Mouse (Mus musculus) right cerebral cortex, postnatal 14 days (tissue): ENCODE measurements around the gene Slf2.

Source experiments
- DNase-seq: peaks from one replicate; pipeline ENCODE4 v3.0.0; 2022

The Slf2 gene

DNA sequence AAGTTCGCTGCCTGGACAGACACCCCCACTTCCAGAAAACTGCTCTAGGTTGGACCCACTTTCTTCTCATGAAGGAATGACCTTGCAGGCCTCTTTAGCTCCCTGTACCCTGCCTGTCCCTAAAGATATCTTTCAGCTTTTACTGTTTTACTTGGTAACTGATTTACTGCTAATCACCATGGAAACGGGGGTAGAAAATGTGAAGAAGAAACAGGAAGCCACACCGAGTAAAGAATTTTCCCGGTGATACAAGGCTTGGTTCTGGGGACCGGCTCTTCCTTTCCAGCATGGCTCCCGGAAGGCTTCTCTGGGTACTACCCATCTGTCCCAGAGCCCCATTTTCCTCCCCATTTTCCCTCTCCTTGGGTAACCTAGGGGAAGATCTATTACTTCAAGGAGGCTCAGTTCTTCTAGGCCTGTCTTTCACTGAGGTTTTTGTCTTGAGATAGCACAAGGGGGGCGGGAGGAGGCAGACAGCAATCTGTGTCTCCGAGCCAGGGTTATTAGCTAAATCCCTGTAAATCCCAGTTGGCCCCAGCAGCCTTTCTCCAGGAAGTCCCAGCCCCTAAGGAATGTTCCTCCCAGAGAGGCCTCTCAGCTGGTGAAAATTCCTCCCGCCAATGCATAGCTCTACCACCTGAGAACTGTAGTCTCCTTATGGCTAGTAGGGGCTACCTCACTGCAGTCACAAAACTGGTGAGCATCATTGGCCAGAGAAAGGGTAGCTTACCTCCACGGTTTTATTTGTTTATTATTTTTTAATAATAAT, 16.3 kb upstream of the Slf2 start:
- no peak for DNase-seq

DNA sequence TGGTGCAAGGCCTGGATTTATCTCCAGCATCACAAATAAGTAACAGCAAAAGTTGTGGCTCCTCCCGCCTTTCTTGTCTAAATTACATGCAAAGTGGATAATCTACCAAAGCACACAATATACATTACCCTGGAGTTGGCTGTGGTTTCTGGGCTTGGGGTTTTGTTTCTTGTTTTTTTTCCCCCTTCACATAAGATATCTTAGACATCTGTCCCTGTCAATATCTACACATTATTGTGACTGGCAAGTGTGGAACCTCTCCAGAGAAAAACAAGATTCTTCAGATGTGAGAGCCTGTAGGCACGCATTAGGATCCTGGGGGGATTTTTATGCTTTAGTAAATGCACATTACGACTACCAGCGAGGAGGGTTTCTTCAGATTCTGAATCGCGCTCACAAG, 12.8 kb upstream of the Slf2 start:
- DNase-seq: no peak

DNA sequence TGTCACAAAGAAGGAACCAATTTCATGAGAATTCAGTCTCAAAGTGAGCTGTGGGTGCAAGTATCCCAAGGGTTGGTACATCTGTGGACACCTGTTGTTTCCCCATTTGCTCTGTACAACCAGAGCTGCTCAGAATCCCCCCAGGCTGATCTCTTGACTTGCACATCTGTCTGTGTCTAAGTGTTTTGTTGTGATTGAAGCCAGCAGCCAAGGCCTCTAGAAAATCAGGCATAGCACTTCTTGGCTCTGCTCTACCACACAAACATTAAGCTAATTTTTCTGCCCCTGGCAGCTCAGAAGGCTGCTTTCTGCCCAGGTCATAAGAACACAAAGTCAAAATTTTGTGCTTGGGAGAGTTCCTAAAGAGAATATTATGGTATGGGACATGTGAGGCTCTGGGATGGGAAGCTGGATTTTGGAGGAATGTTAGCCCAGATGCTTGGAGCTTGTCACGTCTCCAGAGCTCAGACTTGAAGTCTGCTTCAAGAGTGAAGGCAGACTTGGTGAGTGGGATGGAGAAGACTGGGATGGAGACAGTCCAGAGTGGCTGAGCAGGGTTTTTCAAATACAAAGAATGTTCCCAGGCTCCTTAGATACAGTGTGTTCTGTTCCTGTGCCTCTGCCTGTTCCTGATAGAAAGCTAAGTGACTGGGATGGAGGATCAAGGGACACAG, 9.3 kb upstream of the Slf2 start:
- DNase-seq: no peak

DNA sequence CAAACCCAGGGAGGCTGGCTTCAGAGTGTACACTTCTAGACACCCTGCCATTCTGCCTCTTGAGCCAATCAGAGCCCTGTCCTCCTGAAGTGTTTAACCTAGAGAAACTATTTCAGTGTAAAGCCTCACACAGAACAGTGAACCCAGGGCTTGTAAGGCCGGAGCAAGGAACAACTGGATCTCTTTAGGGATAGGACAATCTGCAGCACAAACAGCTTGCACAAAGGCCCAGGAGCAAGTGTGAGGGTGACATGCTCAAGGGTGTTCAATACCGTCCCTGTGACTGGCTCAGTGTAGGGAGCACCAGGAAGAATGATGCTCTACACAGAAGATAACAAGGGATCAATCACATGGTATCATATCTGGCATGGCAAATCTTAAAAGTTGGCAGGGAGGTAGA, 8.4 kb upstream of the Slf2 start:
- DNase-seq: no peak

DNA sequence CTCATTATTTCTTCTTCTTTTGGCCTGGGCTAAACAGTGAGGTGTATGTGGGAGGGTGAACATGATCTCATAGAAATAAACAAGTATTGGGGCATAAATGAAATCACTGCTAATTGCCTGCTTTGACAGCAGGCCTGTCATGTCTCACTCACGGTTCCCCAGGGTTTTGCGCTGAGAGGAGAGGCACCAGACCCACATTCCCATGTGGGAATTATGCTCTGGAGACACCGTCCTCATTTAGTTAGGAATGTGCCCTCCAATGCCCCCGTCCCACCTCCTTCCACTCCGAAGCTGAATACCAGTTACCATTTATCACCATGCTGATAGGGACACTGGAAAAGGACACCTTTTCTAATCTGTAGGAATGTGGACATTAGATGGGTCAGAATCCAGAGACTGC, 6.3 kb upstream of the Slf2 start:
- no peak for DNase-seq

DNA sequence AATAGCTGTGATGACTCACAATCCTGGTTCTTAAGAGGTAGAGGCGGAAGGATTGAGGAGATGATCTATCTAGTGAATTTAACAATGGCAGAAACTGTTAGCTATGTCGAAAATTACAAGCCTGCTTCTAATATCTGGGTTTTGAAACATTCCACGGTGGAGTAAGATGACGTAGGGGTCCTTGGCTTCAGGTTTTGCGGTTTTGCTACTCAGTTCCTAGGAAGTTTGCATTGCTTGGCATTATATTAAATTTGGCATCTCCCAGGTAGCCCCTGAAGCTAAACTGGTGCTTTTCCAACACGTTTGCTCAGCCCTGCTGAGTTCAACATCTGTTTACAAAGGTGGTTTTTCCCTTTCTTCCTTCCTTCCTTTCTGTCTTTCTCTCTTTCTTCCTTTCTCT, 4.2 kb upstream of the Slf2 start:
- DNase-seq: no peak

GRCm38 (mm10) chr19:44927250-44927649, 3.7 kb upstream of the Slf2 start:
- DNase-seq: no peak

- no peak for DNase-seq
These were observed 2.8 kb upstream of the Slf2 start for GRCm38 (mm10) chr19:44928185-44928584.

- DNase-seq: no peak
These were observed 1.7 kb upstream of the Slf2 start for GRCm38 (mm10) chr19:44929251-44929650.

DNA sequence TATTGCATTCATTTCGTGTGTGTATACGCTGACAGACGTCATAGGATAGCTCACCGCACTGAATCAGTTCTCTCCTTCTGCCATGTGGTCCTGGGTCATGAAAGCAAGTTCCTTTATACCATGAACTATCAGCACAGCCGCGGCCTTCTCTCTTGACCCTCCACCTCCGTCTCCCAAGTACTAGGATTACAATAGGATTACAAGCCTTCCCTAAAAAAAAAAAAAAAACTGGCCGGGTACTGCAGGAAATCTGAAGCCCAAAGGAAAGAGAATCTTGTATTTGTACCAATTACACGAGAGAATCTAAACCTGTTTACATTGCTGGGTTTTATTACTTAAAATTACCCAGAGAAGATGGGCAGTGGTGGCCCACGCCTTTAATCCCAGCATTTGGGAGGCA, 1.3 kb upstream of the Slf2 start:
- DNase-seq: no peak

- no peak for DNase-seq
These were observed 829 bp upstream of the Slf2 start for GRCm38 (mm10) chr19:44930122-44930521.

DNA sequence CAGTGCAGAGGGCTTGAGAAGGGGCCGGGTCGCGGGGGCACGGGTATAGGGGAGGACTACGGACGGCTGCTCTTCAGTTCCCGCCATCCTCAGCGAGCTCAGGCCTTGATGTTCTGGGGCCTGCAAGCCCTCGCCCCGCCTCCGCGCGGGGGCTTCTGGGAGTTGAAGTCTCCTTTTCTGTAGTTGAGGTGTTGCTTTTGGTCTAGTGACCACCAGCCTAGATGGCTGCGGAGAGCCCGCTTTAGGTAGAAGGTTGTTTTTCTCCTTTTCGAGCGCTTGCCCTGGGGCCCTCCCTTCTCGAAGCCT, 456 bp downstream of the Slf2 start:
- DNase-seq: peak; percentile 87

- DNase-seq: no peak
These were observed 1.1 kb downstream of the Slf2 start for GRCm38 (mm10) chr19:44932051-44932450.

- no peak for DNase-seq
These were observed 2.2 kb downstream of the Slf2 start for GRCm38 (mm10) chr19:44933136-44933535.

DNA sequence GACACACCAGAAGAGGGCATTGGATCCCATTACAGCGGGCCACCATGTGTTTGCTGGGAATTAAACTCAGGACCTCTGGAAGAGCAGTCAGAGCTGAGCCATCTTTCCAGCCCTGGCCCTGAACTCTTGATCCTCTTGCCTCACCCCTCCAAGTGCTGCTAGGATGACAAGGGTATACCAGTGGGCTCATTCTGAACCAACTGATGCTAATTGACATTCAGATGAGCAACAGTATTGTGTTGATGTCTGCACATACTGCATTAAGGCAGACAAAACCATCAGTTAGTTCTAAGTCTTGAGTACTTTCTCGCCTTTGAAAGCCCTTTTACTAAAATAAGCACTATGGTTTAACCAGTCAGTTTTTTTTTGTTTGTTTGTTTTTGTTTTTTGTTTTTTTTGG, 28.7 kb downstream of the Slf2 start:
- DNase-seq: no peak

GRCm38 (mm10) chr19:44965978-44966377, 35.0 kb downstream of the Slf2 start:
- DNase-seq: no peak

DNA sequence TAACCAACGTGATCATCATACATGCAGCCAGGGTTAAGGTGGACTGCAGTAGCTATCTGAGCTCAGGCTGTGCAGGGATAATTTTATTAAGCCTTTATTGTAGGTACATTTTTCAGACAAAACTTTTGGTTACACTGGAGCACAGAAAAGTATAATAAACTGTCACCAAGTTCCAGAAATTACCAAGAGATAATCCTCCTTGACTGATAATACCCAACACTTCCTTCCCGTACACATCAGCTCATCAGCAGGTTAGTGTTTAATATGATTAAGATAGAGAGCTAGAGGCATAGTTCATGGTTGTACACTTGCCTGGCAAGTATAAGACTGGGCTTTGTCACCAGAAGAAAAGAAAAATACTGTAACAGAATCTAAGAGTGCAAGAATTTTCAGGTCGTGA, 37.4 kb downstream of the Slf2 start:
- no peak for DNase-seq

GRCm38 (mm10) chr19:44976636-44977035, 45.7 kb downstream of the Slf2 start:
- DNase-seq: no peak

DNA sequence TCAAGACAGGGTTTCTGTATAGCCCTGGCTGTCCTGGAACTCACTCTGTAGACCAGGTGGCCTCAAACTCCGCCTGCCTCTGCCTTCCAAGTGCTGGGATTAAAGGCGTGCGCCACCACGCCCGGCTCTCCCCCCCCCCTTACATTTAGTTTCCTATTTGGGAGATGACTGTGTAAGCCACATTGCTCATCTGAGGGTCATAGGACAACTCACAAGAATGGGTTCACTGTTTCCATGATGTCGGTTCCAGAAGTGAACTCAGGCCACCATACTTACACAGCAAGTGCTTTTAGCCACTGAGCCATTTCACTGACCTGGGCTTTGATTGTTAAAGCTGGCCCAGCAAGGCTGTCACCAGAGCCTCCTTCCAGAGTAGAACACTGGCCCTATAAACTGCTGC, 46.2 kb downstream of the Slf2 start:
- DNase-seq: no peak

DNA sequence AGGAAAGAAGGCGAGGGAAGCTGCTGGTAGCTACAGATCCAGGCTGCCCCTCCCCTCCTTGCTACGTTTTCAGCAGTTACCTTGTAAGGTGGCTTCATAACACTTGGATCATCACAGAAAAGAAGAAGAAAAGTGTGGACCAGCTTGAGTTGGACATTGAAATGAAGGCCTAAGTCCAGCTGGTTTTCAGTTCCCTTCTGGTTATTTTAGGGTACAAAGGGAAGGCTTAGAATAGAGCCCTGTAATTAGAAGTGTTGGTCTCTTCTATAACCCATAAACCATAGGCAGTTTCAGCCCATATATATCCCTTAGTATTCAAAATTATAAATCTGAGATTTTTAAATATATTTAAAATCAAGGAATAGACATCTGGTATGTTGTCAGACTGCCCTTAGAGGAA, 49.8 kb downstream of the Slf2 start:
- DNase-seq: no peak

GRCm38 (mm10) chr19:44982477-44983115, 51.6 kb downstream of the Slf2 start:
- DNase-seq: no peak

GRCm38 (mm10) chr19:44983366-44983765, 52.4 kb downstream of the Slf2 start:
- no peak for DNase-seq

- no peak for DNase-seq
These were observed 53.5 kb downstream of the Slf2 start for GRCm38 (mm10) chr19:44984420-44984819.

GRCm38 (mm10) chr19:44985159-44985988, 54.4 kb downstream of the Slf2 start:
- DNase-seq: no peak
